Mouse (Mus musculus) heart, embryonic 11.5 days (tissue): ENCODE results near the gene Ahcyl2. TPM values are rescaled to one million over a fixed set of nuclear protein-coding genes. Genes with fewer than 3 reads are reported as not detected.
A peak's percentile ranks its signal among the peaks of the same experiment; 100 is the strongest.

Experiments
- ATAC-seq: fragments of 200-750 bp; cut with Nextera tagmentation; replicated peaks from 2 replicates; pipeline ENCODE4 v1.8.0; 2017; ENCODE audit warnings: moderate library complexity; ENCODE audit not compliant: insufficient number of reproducible peaks, low FRiP score, low TSS enrichment
- H3K27ac ChIP-seq: fragments of 300-500 bp; sonication (generic); 2 replicates; pipeline ENCODE4 v1.5.1; 2014; ENCODE audit warnings: mild to moderate bottlenecking, low read depth, low read length
- H3K27me3 ChIP-seq: fragments of 300-500 bp; sonication (generic); 2 replicates; pipeline ENCODE4 v1.6.1; 2014; ENCODE audit warnings: mild to moderate bottlenecking, low read length, mixed read lengths; ENCODE audit not compliant: control insufficient read depth, insufficient read depth
- H3K36me3 ChIP-seq: fragments of 300-500 bp; sonication (generic); 2 replicates; pipeline ENCODE4 v1.6.1; 2014; ENCODE audit warnings: mild to moderate bottlenecking, low read length, moderate library complexity, mixed read lengths; ENCODE audit not compliant: control insufficient read depth, insufficient read depth
- H3K4me1 ChIP-seq: fragments of 300-500 bp; sonication (generic); 2 replicates; pipeline ENCODE4 v1.6.1; 2014; ENCODE audit warnings: low read length; ENCODE audit not compliant: control insufficient read depth, insufficient read depth
- H3K4me2 ChIP-seq: fragments of 300-500 bp; sonication (generic); 2 replicates; pipeline ENCODE4 v1.6.1; 2014; ENCODE audit warnings: mild to moderate bottlenecking, moderate library complexity
- H3K4me3 ChIP-seq: fragments of 300-500 bp; sonication (generic); 2 replicates; pipeline ENCODE4 v1.5.1; 2014; ENCODE audit warnings: low read depth, low read length
- H3K9ac ChIP-seq: fragments of 300-500 bp; sonication (generic); 2 replicates; pipeline ENCODE4 v1.6.1; 2014; ENCODE audit warnings: mild to moderate bottlenecking, low read depth, low read length, moderate library complexity
- H3K9me3 ChIP-seq: fragments of 300-500 bp; sonication (generic); replicated peaks from 2 replicates; pipeline ENCODE4 v1.6.1; 2016; ENCODE audit warnings: low read length; ENCODE audit not compliant: control insufficient read depth
- WGBS: fragments of 180-500 bp; shearing (Covaris S2); extraction: QIAGEN DNeasy Blood & Tissue Kit; methylation state at CpG from one replicate; pipeline ENCODE4 v1.1.7; 2014; ENCODE audit not compliant: insufficient replicate concordance; 5-methylcytosine and 5-hydroxymethylcytosine counted together
- polyA plus RNA-seq: library from polyadenylated mRNA; unstranded; fragments of >200 nt; fragmentation: Nextera tagmentation; extraction: Ambion mirVana; gene quantifications from 2 replicates; pipeline ENCODE4 v1.2.1, GENCODE M21; 2014

Ahcyl2 gene
- polyA plus RNA-seq, 1 experiment from 2014 or later: 11.6 TPM

- peak overlapping the region; percentile 79 for H3K4me3 ChIP-seq
- no peaks in the 10 kb centered on the region for H3K36me3 ChIP-seq
- H3K4me1 ChIP-seq: peaks cover 4% of the 10 kb centered on the region
- peak overlapping the region; percentile 95 for H3K4me2 ChIP-seq
- peaks cover 8% of the 10 kb centered on the region; the same call in 1 of the 2 replicates for H3K27me3 ChIP-seq
- H3K9ac ChIP-seq: peak overlapping the region; percentile 82
- H3K9me3 ChIP-seq: no peaks in the 10 kb centered on the region
- no peak for ATAC-seq
- WGBS: 48% methylated on average over 4 of the region's 4 CpGs
- H3K27ac ChIP-seq: no peak overlapping the region
Measured at GRCm38 (mm10) chr6:29917947-29918346, 150.1 kb downstream of the Ahcyl2 start.

- Histone ChIP-seq H3K27ac (peak overlapping the region; percentile 59), H3K36me3 (no peaks in the 10 kb centered on the region), H3K9me3 (no peaks in the 10 kb centered on the region), H3K27me3 (no peaks in the 10 kb centered on the region), H3K4me2 (peak overlapping the region; percentile 24; the same call in 1 of the 2 replicates), H3K9ac (no peak overlapping the region), H3K4me1 (peaks cover 7% of the 10 kb centered on the region; the same call in 1 of the 2 replicates), H3K4me3 (no peak overlapping the region)
- no peak for ATAC-seq
- 31% methylated on average over 4 of the region's 4 CpGs for WGBS
Measured at GRCm38 (mm10) chr6:29923501-29923900, 155.7 kb downstream of the Ahcyl2 start.

GRCm38 (mm10) chr6:29925594-29926219 is 157.9 kb downstream of the Ahcyl2 start:
- H3K36me3 ChIP-seq: peaks cover under 1% of the 10 kb centered on the region; the same call in 1 of the 2 replicates
- peaks cover 7% of the 10 kb centered on the region; the same call in 1 of the 2 replicates for H3K4me1 ChIP-seq
- H3K9me3 ChIP-seq: no peaks in the 10 kb centered on the region
- H3K27ac ChIP-seq: no peak overlapping the region
- H3K4me2 ChIP-seq: no peak overlapping the region
- H3K4me3 ChIP-seq: no peak overlapping the region
- H3K27me3 ChIP-seq: no peaks in the 10 kb centered on the region
- ATAC-seq: no peak
- H3K9ac ChIP-seq: no peak overlapping the region
- WGBS: 78% methylated on average over 6 of the region's 6 CpGs

- Histone ChIP-seq H3K36me3 (peaks cover 7% of the 10 kb centered on the region), H3K9ac (no peak overlapping the region), H3K4me1 (peaks cover 4% of the 10 kb centered on the region; the same call in 1 of the 2 replicates)
Measured at GRCm38 (mm10) chr6:29930087-29930486, 162.3 kb downstream of the Ahcyl2 start.

GRCm38 (mm10) chr6:29930665-29931064 is 162.9 kb downstream of the Ahcyl2 start:
- Histone ChIP-seq H3K27me3 (no peaks in the 10 kb centered on the region), H3K27ac (no peak overlapping the region), H3K4me3 (no peak overlapping the region), H3K9me3 (no peaks in the 10 kb centered on the region), H3K36me3 (peaks cover 7% of the 10 kb centered on the region), H3K4me2 (no peak overlapping the region), H3K4me1 (peaks cover 4% of the 10 kb centered on the region; the same call in 1 of the 2 replicates), H3K9ac (no peak overlapping the region)
- 57% methylated on average over 6 of the region's 6 CpGs for WGBS
- ATAC-seq: no peak

More at GRCm38 (mm10) chr6:29930087-29930486, 162.3 kb downstream of the Ahcyl2 start:
- no peaks in the 10 kb centered on the region for H3K27me3 ChIP-seq
- H3K4me3 ChIP-seq: no peak overlapping the region
- no peak overlapping the region for H3K27ac ChIP-seq
- no peak overlapping the region for H3K4me2 ChIP-seq
- no peaks in the 10 kb centered on the region for H3K9me3 ChIP-seq
- no peak for ATAC-seq

- Histone ChIP-seq H3K27ac (no peak overlapping the region), H3K27me3 (no peaks in the 10 kb centered on the region), H3K36me3 (peaks cover 7% of the 10 kb centered on the region), H3K9ac (no peak overlapping the region), H3K9me3 (no peaks in the 10 kb centered on the region), H3K4me1 (peaks cover 4% of the 10 kb centered on the region; the same call in 1 of the 2 replicates), H3K4me2 (no peak overlapping the region), H3K4me3 (no peak overlapping the region)
- 83% methylated on average over 4 of the region's 4 CpGs for WGBS
- no peak for ATAC-seq
Measured at GRCm38 (mm10) chr6:29931181-29931580, 163.4 kb downstream of the Ahcyl2 start.

- Histone ChIP-seq H3K27me3 (no peaks in the 10 kb centered on the region), H3K4me1 (peaks cover 3% of the 10 kb centered on the region; the same call in 1 of the 2 replicates), H3K36me3 (peaks cover 13% of the 10 kb centered on the region), H3K4me2 (no peak overlapping the region), H3K9ac (no peak overlapping the region), H3K27ac (no peak overlapping the region), H3K9me3 (no peaks in the 10 kb centered on the region), H3K4me3 (no peak overlapping the region)
- WGBS: 93% methylated on average over 1 of the region's 1 CpGs
- no peak for ATAC-seq
Measured at GRCm38 (mm10) chr6:29935741-29936140, 167.9 kb downstream of the Ahcyl2 start.

GRCm38 (mm10) chr6:29940428-29940827 is 172.6 kb downstream of the Ahcyl2 start:
- no peaks in the 10 kb centered on the region for H3K27me3 ChIP-seq
- H3K9me3 ChIP-seq: no peaks in the 10 kb centered on the region
- peak overlapping the region; percentile 18; the same call in 1 of the 2 replicates for H3K27ac ChIP-seq
- WGBS: 48% methylated on average over 4 of the region's 4 CpGs
- no peak overlapping the region for H3K4me2 ChIP-seq
- H3K9ac ChIP-seq: no peak overlapping the region
- ATAC-seq: no peak
- no peaks in the 10 kb centered on the region for H3K4me1 ChIP-seq
- no peak overlapping the region for H3K4me3 ChIP-seq
- peaks cover 7% of the 10 kb centered on the region for H3K36me3 ChIP-seq

GRCm38 (mm10) chr6:29941036-29941435 is 173.2 kb downstream of the Ahcyl2 start:
- Histone ChIP-seq H3K36me3 (peaks cover 7% of the 10 kb centered on the region), H3K4me2 (no peak overlapping the region), H3K4me3 (no peak overlapping the region), H3K9me3 (no peaks in the 10 kb centered on the region), H3K27me3 (no peaks in the 10 kb centered on the region), H3K9ac (no peak overlapping the region), H3K4me1 (no peaks in the 10 kb centered on the region), H3K27ac (no peak overlapping the region)
- no peak for ATAC-seq
- WGBS: 73% methylated on average over 2 of the region's 2 CpGs
